Mouse (Mus musculus) olfactory bulb, adult 2 months (tissue): ENCODE measurements around the gene Tmem170b.

Experiments used
- CTCF ChIP-seq: fragments of 200-500 bp; IDR thresholded peaks from 2 replicates; pipeline ENCODE4 v1.5.1; 2012; ENCODE audit warnings: low read depth, mild to moderate bottlenecking, low read length, moderate library complexity; ENCODE audit not compliant: insufficient read depth
- POLR2A ChIP-seq: fragments of 200-500 bp; IDR thresholded peaks from 2 replicates; pipeline ENCODE4 v1.6.1; 2012; ENCODE audit warnings: mild to moderate bottlenecking, low read depth, low read length, moderate library complexity; ENCODE audit not compliant: insufficient read depth

DNA sequence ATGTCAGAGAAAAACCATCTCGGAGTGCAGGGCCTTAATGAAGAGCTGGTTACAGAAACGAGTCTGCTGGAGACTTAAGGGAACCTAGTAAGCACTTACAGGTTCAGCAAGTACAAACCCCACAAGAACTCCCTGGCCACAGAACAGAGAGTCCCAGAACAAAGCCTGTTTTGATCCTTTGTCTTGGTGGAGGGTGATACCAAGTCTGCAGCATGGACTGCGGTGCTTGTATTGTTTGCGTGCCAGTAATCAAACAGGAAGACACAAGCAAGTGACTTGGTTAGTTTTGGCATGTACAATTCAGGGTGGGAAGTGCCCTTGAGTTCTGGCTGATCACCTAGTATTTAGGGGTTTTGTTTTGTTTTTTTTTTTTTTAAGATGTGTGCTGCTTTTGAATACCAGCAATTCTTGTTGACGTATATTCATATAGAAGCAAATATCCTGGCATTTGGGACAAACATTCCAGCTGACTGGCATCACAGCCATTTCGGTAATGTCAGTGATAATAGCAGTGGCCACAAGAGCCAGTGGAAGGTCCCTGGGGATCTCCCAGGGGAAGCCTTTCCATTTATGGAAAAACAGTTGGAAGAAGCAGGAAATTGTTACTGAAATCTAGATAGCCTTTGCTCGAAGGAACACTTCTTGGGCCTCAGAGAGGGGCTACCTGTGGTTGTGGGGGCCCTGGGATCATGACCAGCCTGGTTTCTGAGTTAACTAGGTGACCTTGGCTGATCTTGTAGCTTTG is 64.9 kb downstream of the Tmem170b start:
- no peak for TF ChIP-seq POLR2A
- TF ChIP-seq CTCF, result no peak
